Mouse (Mus musculus): ENCODE measurements around the gene Prrg3. TPM values are rescaled to one million over a fixed set of nuclear protein-coding genes. Genes with fewer than 3 reads are reported as not detected.

Prrg3 gene
- total RNA-seq, 2 experiments from 2014 or later, result 38.5 to 40.5 TPM

Other genes starting within 250 kb of the Prrg3 start
- gene Vma21, start 146.7 kb upstream of the Prrg3 start, total RNA-seq (2021), result 10 to 100 TPM; 35.5 to 36.2 TPM
- under 1 TPM; 0.66 to 0.68 TPM for gene Gm1141, start 41.6 kb upstream of the Prrg3 start, total RNA-seq (2021)
- not detected for gene Fate1, start 10.4 kb downstream of the Prrg3 start, total RNA-seq (2021)
- under 1 TPM; 0.26 to 0.40 TPM for gene Cnga2, start 29.2 kb downstream of the Prrg3 start, total RNA-seq (2021)